Mouse (Mus musculus): Measurements from ENCODE around the gene Zcchc9. TPM values are rescaled to one million over a fixed set of nuclear protein-coding genes. Genes with fewer than 3 reads are reported as not detected.

Gene Zcchc9
- polyA plus RNA-seq, 1 experiment from 2014 or later = 30.2 TPM

DNA sequence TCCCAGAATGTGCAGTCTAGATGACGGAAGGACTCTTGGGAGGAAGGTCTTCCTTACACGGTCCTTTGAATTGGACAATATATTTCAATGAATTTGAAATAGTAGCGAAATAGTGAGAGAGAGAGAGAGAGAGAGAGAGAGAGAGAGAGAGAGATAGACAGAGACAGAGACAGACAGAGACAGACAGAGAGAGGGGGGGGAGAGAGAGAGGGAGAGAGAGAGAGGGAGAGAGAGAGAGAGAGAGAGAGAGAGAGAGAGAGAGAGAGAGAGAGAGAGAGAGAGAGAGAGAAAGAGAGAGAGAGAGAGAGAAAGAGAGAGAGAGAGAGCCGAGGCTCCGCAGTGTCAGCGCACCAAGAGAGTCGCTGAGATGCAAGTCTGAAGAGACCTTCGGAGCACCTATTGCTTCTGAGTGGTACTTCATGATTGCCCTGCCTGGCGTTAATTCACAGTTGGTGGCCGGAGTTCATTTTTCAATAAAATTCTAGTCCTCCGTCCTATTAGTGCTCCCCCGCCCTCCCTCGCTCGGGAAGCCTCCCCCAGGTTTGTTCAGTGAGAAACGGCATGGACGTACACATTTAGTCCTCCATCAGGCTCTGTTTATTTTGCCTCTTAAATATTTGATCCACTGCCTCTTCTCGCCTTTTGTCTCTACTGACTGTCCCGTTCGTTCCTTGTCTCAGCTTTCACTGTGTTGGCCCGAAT is 520 bp upstream of the Zcchc9 start:
- peaks cover 20% of the 10 kb centered on the region for H3K36me3 ChIP-seq (ENCODE audit: control insufficient read depth, insufficient read depth, low read length)
- ATAC-seq (replicated peaks; ENCODE audit: low FRiP score, low TSS enrichment, low read depth) (no peak), DNase-seq (ENCODE audit: low spot score) (peak; percentile 63)

DNA sequence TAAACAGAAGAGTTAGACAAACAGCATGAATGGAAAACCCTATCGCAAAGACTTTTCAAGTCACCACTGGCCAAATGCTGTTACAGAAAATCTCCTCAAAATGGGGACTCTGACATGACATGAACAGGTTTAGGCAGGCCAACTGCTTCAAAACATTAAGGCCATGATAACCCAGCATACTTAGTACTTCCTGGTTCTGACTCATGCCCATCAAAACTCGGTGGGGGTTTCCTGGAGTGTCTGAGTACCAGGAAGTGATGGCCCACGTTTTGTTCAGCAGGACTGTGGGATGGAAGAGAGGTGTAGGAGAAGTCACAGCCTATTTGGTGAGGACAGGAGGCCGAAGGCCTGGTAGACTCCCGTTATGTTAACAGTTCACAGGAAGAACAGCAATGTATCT is 5.8 kb downstream of the Zcchc9 start:
- H3K4me3 ChIP-seq (ENCODE audit: low read depth, low read length) = no peak overlapping the region
- H3K27me3 ChIP-seq (replicated peaks; ENCODE audit: control insufficient read depth, insufficient read depth, low read length) = no peaks in the 10 kb centered on the region
- H3K27ac ChIP-seq (ENCODE audit: low read depth) = no peak overlapping the region
- peaks cover 2% of the 10 kb centered on the region; the same call in 1 of the 2 replicates for H3K4me1 ChIP-seq (replicated peaks; ENCODE audit: control insufficient read depth, insufficient read depth, low read length)
- WGBS = 89% methylated on average over 5 of the region's 5 CpGs
- peaks cover 70% of the 10 kb centered on the region for H3K36me3 ChIP-seq (ENCODE audit: control insufficient read depth, insufficient read depth, low read length)
- H3K4me2 ChIP-seq (ENCODE audit: low read length) = no peak overlapping the region
- H3K9ac ChIP-seq (ENCODE audit: low read length) = no peak overlapping the region
- no peaks in the 10 kb centered on the region for H3K9me3 ChIP-seq (ENCODE audit: control insufficient read depth, low read length)
- no peak for ATAC-seq (replicated peaks; ENCODE audit: low FRiP score, low TSS enrichment, low read depth)
- DNase-seq (ENCODE audit: low spot score) = no peak

More for the DNA sequence above, 520 bp upstream of the Zcchc9 start:
- Histone ChIP-seq H3K4me2 (ENCODE audit: low read length) (peak overlapping the region; percentile 62), H3K4me1 (replicated peaks; ENCODE audit: control insufficient read depth, insufficient read depth, low read length) (peaks cover 8% of the 10 kb centered on the region), H3K9me3 (ENCODE audit: control insufficient read depth, low read length) (no peaks in the 10 kb centered on the region), H3K27ac (ENCODE audit: low read depth) (peak overlapping the region; percentile 91), H3K4me3 (ENCODE audit: low read depth, low read length) (peak overlapping the region; percentile 95), H3K27me3 (replicated peaks; ENCODE audit: control insufficient read depth, insufficient read depth, low read length) (no peaks in the 10 kb centered on the region), H3K9ac (ENCODE audit: low read length) (peak overlapping the region; percentile 98)
- WGBS = 20% methylated on average over 20 of the region's 20 CpGs

GRCm38 (mm10) chr13:91797442-91797841 is 10.1 kb downstream of the Zcchc9 start:
- H3K4me1 ChIP-seq (replicated peaks; ENCODE audit: control insufficient read depth, insufficient read depth, low read length) = no peaks in the 10 kb centered on the region
- WGBS = 92% methylated on average over 10 of the region's 10 CpGs
- ATAC-seq (replicated peaks; ENCODE audit: low FRiP score, low TSS enrichment, low read depth) (no peak), DNase-seq (ENCODE audit: low spot score) (no peak)
- H3K9ac ChIP-seq (ENCODE audit: low read length) = no peak overlapping the region
- no peaks in the 10 kb centered on the region for H3K9me3 ChIP-seq (ENCODE audit: control insufficient read depth, low read length)
- peaks cover 70% of the 10 kb centered on the region for H3K36me3 ChIP-seq (ENCODE audit: control insufficient read depth, insufficient read depth, low read length)
- no peak overlapping the region for H3K4me3 ChIP-seq (ENCODE audit: low read depth, low read length)
- H3K27ac ChIP-seq (ENCODE audit: low read depth) = no peak overlapping the region
- H3K27me3 ChIP-seq (replicated peaks; ENCODE audit: control insufficient read depth, insufficient read depth, low read length) = no peaks in the 10 kb centered on the region
- no peak overlapping the region for H3K4me2 ChIP-seq (ENCODE audit: low read length)

DNA sequence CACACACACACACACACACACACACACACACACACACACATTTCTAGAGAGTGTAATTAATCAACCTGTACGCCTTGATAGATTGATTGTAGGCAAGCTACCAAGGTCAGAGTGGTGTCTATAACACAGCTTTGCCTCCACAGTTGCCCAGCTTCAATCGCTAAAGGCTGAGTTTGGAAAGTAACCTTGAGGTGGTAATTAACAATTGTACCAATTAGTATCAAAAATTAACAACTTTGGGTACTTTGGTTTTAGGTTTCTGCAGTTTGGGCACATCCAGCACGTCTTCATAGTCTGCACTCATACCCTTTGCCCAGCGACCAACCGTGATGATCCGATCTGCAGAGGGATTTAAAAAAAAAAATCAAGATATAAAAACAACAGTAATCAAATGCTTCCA is 10.6 kb downstream of the Zcchc9 start:
- 94% methylated on average over 6 of the region's 6 CpGs for WGBS
- ATAC-seq (replicated peaks; ENCODE audit: low FRiP score, low TSS enrichment, low read depth) (no peak), DNase-seq (ENCODE audit: low spot score) (no peak)
- Histone ChIP-seq H3K4me3 (ENCODE audit: low read depth, low read length) (no peak overlapping the region), H3K36me3 (ENCODE audit: control insufficient read depth, insufficient read depth, low read length) (peaks cover 70% of the 10 kb centered on the region), H3K4me1 (replicated peaks; ENCODE audit: control insufficient read depth, insufficient read depth, low read length) (no peaks in the 10 kb centered on the region), H3K27me3 (replicated peaks; ENCODE audit: control insufficient read depth, insufficient read depth, low read length) (no peaks in the 10 kb centered on the region), H3K9me3 (ENCODE audit: control insufficient read depth, low read length) (no peaks in the 10 kb centered on the region), H3K27ac (ENCODE audit: low read depth) (no peak overlapping the region), H3K4me2 (ENCODE audit: low read length) (no peak overlapping the region), H3K9ac (ENCODE audit: low read length) (no peak overlapping the region)

DNA sequence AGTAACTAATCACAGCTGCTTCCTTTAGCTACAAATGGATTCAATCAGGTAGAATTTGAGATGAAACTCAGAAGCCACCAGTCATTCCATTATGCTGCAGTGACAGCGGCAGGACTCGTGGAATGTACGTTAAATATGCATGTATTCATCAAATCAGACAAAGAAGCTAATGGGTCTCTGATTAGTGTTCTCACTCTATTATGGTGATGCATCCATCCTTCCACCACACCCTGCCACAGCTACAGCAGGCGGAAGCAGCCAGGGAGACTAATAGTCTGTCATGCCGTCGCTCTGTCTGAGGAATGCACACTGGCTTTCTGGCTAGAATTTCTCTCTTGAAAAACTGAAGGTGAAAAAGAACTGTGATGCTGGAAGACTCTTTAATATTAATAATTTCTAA is 11.5 kb downstream of the Zcchc9 start:
- Histone ChIP-seq H3K27ac (ENCODE audit: low read depth) (no peak overlapping the region), H3K4me3 (ENCODE audit: low read depth, low read length) (no peak overlapping the region), H3K9ac (ENCODE audit: low read length) (no peak overlapping the region), H3K27me3 (replicated peaks; ENCODE audit: control insufficient read depth, insufficient read depth, low read length) (no peaks in the 10 kb centered on the region), H3K4me1 (replicated peaks; ENCODE audit: control insufficient read depth, insufficient read depth, low read length) (no peaks in the 10 kb centered on the region), H3K9me3 (ENCODE audit: control insufficient read depth, low read length) (no peaks in the 10 kb centered on the region), H3K36me3 (ENCODE audit: control insufficient read depth, insufficient read depth, low read length) (peaks cover 62% of the 10 kb centered on the region), H3K4me2 (ENCODE audit: low read length) (no peak overlapping the region)
- whole genome bisulfite sequencing = 84% methylated on average over 6 of the region's 6 CpGs
- DNase-seq (ENCODE audit: low spot score) = no peak
- no peak for ATAC-seq (replicated peaks; ENCODE audit: low FRiP score, low TSS enrichment, low read depth)

GRCm38 (mm10) chr13:91795593-91795992 is 11.9 kb downstream of the Zcchc9 start:
- ATAC-seq (replicated peaks; ENCODE audit: low FRiP score, low TSS enrichment, low read depth) = no peak
- H3K36me3 ChIP-seq (ENCODE audit: control insufficient read depth, insufficient read depth, low read length) = peaks cover 58% of the 10 kb centered on the region
- H3K4me2 ChIP-seq (ENCODE audit: low read length) = no peak overlapping the region
- no peak overlapping the region for H3K4me3 ChIP-seq (ENCODE audit: low read depth, low read length)
- no peak for DNase-seq (ENCODE audit: low spot score)
- 87% methylated on average over 10 of the region's 10 CpGs for WGBS
- no peaks in the 10 kb centered on the region for H3K4me1 ChIP-seq (replicated peaks; ENCODE audit: control insufficient read depth, insufficient read depth, low read length)
- no peak overlapping the region for H3K27ac ChIP-seq (ENCODE audit: low read depth)
- H3K27me3 ChIP-seq (replicated peaks; ENCODE audit: control insufficient read depth, insufficient read depth, low read length) = no peaks in the 10 kb centered on the region
- no peaks in the 10 kb centered on the region for H3K9me3 ChIP-seq (ENCODE audit: control insufficient read depth, low read length)
- no peak overlapping the region for H3K9ac ChIP-seq (ENCODE audit: low read length)

GRCm38 (mm10) chr13:91794926-91795436 is 12.5 kb downstream of the Zcchc9 start:
- Histone ChIP-seq H3K9ac (ENCODE audit: low read length) (no peak overlapping the region), H3K27me3 (replicated peaks; ENCODE audit: control insufficient read depth, insufficient read depth, low read length) (no peaks in the 10 kb centered on the region), H3K4me1 (replicated peaks; ENCODE audit: control insufficient read depth, insufficient read depth, low read length) (no peaks in the 10 kb centered on the region), H3K9me3 (ENCODE audit: control insufficient read depth, low read length) (no peaks in the 10 kb centered on the region), H3K4me3 (ENCODE audit: low read depth, low read length) (no peak overlapping the region), H3K4me2 (ENCODE audit: low read length) (no peak overlapping the region), H3K36me3 (ENCODE audit: control insufficient read depth, insufficient read depth, low read length) (peaks cover 52% of the 10 kb centered on the region), H3K27ac (ENCODE audit: low read depth) (no peak overlapping the region)
- ATAC-seq (replicated peaks; ENCODE audit: low FRiP score, low TSS enrichment, low read depth) = no peak
- 96% methylated on average over 13 of the region's 13 CpGs for WGBS
- DNase-seq (ENCODE audit: low spot score) = no peak

DNA sequence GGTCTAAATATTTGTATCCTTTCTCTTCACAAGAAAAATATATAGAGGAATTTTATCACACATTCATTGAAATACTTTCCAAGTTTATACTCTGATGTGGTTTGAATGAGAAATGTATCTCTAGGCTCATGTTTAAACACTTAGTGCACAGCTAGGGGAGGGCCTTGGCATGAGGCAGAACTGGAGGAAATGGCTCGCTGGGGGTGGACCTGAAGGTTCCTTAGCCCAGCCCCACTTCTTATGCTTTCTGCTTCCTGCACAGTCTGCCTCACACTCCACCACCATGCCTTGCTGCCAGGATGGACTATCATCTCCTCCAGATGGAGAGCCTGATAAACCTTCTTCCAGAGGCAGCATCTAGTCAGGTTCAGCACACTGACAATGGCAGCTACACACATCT is 15.5 kb downstream of the Zcchc9 start:
- no peaks in the 10 kb centered on the region for H3K9me3 ChIP-seq (ENCODE audit: control insufficient read depth, low read length)
- no peak for ATAC-seq (replicated peaks; ENCODE audit: low FRiP score, low TSS enrichment, low read depth)
- H3K4me3 ChIP-seq (ENCODE audit: low read depth, low read length) = no peak overlapping the region
- DNase-seq (ENCODE audit: low spot score) = no peak
- 64% methylated on average over 1 of the region's 1 CpGs for WGBS
- H3K27me3 ChIP-seq (replicated peaks; ENCODE audit: control insufficient read depth, insufficient read depth, low read length) = no peaks in the 10 kb centered on the region
- H3K27ac ChIP-seq (ENCODE audit: low read depth) = no peak overlapping the region
- no peaks in the 10 kb centered on the region for H3K4me1 ChIP-seq (replicated peaks; ENCODE audit: control insufficient read depth, insufficient read depth, low read length)
- H3K4me2 ChIP-seq (ENCODE audit: low read length) = no peak overlapping the region
- H3K36me3 ChIP-seq (ENCODE audit: control insufficient read depth, insufficient read depth, low read length) = peaks cover 23% of the 10 kb centered on the region
- no peak overlapping the region for H3K9ac ChIP-seq (ENCODE audit: low read length)

DNA sequence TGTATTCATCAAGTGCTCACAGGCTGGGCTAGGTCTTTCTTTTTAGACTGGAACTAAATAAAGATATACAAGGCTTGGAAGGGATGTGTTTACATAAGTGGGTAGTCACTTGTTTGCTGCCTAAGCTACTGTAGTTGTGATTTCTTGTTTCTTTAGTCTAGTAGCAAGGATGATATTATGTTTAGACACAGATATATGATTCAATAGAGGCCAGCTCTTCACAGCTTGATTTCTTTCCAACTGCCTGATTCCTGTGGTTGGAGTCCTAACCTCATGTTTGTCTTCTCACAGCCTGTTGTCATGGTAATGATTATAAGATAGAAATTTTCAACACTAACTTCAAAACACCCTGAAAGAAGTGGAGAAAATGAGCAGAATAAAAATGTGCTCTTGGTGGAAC is 27.6 kb downstream of the Zcchc9 start:
- Histone ChIP-seq H3K9ac (ENCODE audit: low read length) (no peak overlapping the region), H3K27me3 (replicated peaks; ENCODE audit: control insufficient read depth, insufficient read depth, low read length) (no peaks in the 10 kb centered on the region), H3K27ac (ENCODE audit: low read depth) (no peak overlapping the region), H3K36me3 (ENCODE audit: control insufficient read depth, insufficient read depth, low read length) (no peaks in the 10 kb centered on the region), H3K4me1 (replicated peaks; ENCODE audit: control insufficient read depth, insufficient read depth, low read length) (no peaks in the 10 kb centered on the region), H3K4me3 (ENCODE audit: low read depth, low read length) (no peak overlapping the region), H3K9me3 (ENCODE audit: control insufficient read depth, low read length) (no peaks in the 10 kb centered on the region), H3K4me2 (ENCODE audit: low read length) (no peak overlapping the region)
- ATAC-seq (replicated peaks; ENCODE audit: low FRiP score, low TSS enrichment, low read depth) (no peak), DNase-seq (ENCODE audit: low spot score) (no peak)
